Mouse (Mus musculus): ENCODE data around the gene Prkaa1.
"Not testable (repeated sequence)": the region's sequence is repeated elsewhere in the genome, so short reads cannot be mapped to it uniquely, and the experiment has no call there.

Prkaa1 gene

DNA sequence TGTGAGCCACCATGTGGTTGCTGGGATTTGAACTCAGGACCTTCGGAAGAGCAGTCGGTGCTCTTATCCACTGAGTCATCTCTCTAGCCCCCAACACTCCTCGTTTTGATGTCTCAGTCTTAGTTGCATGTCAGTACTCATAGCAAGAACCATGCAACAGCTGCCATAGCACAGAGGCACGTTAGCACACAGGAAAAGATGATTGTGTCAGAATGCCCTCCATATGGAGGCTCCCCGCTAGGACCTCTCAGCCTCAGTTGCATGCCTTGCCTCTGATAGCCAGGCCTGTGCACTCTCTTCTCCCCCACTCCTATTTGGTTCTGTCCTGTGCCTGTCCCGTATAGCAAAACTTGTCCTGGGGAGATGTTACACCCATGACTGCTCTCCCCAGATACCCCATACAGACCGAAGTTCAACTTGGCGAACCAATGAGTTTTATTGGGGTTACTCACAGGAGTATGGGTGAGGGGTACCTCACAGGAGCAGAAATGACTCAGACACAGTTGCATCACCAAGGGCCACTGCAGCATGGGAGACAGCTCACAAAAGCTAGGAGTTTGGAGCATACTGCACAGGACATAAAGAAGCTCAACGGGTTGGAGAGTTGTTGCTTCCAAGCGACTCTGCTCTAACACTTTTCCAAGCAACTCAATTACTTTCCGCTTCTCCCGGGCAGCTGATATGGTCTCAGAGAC lies 14.4 kb upstream of the Prkaa1 start:
- DNase-seq (ENCODE audit: low spot score): no peak

DNA sequence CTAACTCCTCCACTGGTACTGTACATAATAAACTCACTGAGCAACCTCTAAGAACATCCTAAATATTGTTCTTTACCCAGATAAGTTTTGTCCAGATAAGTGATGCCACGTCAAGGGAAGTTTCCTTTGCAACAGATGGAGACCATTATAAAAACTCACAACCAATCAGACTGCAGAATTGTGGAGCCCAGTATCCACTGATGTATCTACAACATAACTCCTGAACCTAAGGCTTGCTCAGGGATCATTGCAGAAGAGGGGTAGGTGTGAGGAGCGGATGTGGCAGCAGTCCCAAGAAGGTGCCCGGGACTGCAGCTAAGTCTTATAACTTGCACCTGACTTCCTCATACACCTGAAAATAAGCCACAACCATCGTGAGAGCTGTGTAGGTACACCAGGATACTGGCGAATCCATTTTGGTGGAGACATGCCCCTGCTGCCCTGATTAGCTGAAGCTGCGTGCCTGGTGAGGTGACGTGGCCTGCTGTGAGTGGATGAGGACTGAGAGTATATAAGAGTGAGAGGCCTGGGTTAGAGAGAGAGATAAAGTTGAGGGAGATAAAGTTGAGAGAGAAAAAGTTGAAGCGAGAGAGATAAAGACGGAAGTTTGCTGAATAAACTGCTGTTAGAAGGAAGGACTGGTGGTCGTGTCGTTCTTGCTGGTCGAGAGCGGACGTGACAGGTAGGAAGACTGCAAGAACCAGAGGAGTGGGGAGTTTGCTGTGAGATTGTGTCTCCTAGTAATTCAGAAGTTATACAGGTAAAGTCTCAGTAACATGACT lies 12.6 kb upstream of the Prkaa1 start:
- not testable (repeated sequence) for DNase-seq (ENCODE audit: low spot score)

DNA sequence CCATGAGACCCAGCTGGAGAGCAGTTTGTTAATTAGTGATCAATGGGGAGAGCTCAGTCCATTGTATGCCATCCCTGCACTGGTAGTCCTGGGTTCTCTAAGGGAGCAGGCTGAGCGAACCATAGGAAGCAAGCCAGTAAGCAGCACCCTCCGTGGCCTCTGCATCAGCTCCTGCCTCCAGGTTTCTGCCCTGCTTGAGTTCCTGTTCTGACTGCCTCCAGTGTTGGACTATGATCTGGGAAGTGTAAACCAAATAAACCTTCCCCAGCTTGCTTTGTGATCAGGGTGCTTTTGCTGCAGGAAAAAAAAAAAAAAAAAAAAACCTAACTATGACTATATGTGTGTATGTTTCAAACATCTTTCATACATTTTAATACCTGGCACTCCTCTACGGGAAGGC lies 10.4 kb upstream of the Prkaa1 start:
- no peak for DNase-seq (ENCODE audit: low spot score)

DNA sequence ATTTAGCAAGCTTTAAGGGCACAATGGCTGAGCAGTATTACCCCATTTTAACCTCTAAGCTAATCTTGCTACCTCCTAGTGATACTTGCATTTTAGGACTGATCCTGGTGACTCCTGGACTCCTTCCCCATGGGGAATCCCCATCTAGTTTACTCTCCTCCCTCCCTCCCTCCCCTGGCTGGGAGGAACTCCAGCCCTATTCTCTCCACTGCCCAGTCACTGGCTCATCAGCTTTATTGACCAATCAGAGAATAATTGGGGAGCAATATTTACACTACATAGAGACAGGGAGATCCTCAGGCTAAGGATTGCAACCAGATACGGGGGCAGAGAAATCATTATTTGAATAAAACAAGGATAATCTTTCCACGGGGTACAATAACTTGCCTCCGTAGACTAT lies 9.5 kb upstream of the Prkaa1 start:
- DNase-seq (ENCODE audit: low spot score): no peak

DNA sequence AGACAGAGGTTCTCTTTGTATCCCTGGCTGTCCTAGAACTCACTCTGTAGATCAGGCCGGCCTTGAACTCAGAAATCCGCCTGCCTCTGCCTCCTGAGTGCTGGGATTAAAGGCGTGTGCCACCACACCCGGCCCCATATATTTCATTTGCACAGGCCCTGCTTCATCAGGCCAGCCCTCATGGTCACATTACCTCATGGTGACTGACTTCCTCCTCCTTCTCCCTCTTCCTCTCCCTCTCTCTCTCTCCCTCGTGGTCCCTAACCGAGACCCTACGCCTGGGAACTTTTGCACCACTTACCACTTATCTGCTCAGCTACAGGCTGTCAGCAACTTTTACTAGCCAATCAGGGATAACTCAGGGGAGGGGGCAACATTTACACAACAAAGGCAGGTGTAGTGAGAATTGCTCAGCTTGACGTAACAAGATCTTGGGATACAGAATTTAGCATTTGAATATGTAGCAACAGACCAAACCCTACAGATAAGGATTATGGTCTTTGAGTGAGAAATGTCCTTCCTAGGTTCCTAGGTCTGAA lies 8.6 kb upstream of the Prkaa1 start:
- DNase-seq (ENCODE audit: low spot score): no peak

DNA sequence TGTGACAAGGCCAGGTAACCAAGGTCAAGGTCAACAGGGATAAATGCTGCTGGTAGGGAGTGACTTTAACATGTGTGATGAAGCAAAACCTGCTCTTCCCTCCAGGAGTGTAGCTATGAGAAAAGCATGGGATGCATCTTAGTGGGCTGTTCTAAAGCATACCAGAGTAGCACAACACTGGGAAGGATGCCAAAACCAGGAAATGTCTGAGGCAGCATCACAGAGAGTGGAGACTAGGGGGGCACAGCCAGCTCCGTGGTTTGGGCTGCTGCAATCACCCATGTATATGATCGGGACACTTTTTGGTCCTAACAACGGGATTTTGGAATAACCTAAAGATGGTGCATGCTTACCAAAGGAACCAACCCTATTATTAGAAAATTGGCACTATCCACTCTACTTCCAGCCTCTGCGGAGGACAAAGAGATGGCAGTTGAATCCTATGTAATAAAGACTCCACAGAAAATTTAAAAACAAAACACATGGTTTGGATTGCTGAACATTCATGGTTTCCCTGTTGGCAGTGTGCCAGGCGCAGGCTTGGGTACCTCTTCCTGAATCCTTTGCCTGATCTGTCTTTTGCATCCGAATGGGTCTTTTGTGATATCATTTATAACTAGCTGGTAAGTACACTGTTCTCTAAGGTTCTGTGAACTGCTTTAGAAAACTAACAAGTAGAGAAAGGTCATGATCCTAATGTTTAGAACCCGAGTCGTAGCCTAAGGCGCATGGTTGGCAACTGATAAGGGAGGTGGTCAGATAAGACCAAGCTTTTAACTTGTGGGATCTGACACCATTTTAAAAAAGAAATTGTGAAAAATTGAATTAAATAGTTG lies 5.4 kb upstream of the Prkaa1 start:
- no peak for DNase-seq (ENCODE audit: low spot score)

DNA sequence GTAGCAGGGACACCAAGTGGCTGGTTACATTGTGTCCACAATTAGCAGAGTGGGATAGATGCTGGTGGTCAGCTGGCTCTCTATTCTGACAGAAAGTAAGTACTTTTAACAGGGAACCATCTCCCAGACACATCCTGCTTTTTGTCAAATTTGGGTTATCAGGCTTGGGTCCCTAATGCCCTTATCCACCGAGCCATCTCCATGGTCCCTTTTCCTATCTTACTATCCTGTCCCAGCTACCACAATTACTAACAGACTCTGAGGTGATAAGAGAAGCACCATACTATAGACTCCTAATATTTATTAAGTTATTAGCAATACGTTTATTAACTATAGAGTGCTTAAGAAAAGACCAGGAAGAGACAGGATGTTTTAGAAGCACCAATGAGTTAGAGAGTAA lies 4.3 kb upstream of the Prkaa1 start:
- DNase-seq (ENCODE audit: low spot score): no peak

DNA sequence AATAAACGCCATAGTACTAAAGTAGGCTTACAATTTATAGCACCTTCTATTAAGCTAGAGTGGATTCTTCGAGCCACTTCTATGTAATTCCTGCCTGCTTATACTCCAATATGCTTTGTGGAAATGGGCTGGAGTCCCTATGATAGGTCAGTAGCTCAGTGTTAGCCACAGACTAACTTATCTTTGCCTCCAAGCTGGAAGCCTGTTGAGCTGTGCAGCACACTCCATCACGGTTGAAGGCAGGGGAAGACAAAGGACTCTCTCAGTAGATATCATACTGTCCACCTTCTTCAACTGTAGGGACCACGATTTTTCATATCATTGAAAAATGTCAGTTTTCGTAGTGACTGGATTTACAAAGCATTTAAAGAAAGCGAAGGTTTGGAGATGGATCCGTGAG lies 3.8 kb upstream of the Prkaa1 start:
- no peak for DNase-seq (ENCODE audit: low spot score)

DNA sequence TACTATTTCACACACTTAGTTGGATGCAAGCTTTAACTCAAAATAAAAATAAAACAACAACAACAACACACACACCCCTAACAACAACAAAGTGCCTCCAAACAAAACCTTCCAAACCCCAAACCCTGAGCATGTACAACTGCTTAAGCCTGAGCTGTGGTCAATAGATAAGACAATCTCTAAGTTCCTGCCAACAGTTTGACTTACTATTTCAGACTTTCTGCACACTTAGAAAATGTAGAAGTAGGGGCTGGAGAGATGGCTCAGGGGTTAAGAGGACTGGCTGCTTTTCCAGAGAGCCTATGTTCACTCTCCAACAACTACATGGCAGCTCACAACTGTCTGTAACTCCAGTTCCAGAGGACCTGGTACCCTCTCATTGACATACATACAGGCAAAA lies 3.3 kb upstream of the Prkaa1 start:
- no peak for DNase-seq (ENCODE audit: low spot score)

DNA sequence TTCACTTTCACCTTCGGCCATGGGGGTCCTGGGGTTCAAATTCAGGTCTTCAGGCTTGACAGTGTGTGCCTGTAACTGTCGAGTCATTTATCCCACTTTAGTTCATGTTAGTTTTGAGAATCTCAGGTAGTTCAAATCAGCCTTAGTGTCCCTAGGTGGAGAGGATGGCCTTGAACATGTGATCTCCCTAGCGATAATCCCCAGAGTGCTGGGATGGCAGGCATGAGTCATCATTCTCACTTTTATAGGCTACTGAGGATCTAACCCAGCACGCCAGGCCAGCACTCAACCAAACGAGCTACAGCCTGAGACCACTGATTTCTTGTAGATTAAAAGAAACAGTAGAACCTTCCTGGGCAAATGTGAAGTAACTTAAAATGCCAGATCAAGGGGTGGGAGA lies 1.6 kb upstream of the Prkaa1 start:
- no peak for DNase-seq (ENCODE audit: low spot score)

DNA sequence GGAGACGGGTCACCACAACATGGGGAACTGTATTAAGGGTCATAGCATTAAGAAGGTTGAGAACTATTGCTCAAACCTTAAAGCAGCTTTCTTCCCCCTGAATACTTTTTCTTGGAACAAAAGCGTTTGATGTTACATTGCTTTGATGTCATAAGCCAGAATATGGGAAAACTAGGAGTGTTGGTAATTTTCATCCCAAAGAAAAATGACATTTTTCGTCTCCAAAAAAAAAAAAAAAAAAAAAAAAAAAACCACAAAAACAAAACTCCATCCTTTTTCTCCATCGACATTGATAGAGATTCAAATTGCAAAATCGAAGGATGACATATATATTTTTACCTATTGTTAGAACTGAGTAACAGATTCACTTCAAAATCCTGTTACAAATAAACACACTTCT lies 947 bp upstream of the Prkaa1 start:
- no peak for DNase-seq (ENCODE audit: low spot score)

DNA sequence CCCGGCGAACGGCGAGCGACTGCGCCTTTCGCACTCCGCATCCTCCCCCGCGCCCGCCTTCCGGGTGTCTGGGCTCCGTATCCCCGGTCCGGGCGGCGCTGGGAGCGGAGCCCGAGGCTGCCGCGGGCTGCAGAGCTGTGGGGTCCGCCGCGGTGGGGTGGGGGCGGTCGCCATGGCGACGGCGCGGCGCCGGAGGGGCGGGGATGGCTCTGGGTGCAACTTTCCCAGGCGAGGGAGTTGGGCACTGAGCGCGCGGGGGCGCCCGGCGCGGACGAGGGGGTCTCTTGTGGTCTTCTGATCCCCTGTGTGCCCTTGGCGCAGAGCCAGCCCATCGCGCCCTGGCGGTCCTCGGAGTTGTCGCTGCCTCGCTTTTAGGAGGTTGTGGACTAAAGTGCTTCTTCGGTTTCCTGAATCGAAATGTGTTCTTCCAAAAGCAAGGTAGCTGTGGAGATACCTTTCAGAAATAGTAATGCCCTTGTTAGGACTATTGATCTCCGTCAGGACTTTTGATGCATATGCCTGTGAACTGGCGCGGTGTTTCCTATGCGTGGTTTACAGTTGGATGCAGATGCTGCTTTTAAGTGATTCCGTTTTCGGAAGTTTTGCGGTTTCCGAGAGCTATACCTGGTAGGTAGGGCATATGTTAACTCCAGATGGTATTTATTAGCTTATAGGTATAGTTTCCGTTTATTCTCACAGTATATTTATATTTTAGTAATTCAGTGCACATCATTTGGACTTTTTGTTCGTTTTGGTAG lies 539 bp downstream of the Prkaa1 start:
- peak; percentile 67 for DNase-seq (ENCODE audit: low spot score)

DNA sequence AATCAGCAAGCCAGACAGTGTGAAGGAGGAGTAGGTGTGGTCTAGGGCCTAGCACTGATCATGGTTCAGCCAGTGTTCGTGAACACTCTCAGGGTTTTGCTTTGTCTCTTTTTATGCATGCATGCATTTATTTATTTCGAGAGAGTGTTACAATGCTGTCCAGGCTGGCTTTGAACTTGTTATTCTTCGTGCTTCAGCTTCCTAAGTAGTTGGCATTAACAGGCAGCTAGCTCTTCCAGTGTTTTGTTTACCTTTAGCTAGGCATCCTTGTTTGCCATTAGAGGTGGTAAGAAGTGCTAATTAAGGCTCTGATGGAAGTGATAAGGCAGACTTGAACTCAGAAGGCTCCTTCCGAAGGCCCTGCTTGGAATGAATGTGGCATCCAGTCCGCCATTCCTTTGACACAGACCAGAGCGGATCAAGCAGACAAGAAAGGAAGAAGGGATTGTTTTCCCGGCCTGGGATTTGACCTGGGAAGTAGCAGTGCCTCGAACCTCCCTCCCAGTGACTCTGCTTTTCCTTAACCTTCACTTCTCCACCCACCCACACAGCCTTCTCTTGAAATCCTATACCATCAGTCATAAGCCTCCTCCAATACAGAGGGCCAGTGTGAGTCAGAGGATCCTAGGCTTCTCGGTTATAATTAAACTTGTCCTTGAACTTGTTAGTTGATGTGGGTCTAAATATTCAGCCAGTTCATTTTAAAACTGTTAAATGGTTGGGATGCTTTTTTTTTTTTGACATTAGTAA lies 1.7 kb downstream of the Prkaa1 start:
- no peak for DNase-seq (ENCODE audit: low spot score)

DNA sequence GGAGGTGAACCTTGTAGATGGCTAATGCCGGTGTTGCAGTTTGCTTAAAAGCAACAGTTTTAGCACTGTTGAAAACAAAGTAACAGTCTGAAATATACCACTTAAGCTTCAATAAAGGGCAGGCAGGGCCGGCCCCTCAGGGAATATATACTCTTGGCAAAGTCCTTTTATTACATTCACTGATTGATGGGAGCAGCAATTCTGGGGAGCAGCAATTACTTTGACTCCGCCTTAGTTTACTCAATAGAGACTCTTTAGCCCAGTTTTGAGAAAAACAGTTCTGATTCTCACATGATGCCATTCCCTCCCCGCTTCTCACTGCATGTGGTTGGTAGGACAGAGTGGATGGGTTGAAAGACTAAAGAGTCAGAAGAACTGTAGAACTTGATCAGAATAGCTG lies 5.5 kb downstream of the Prkaa1 start:
- DNase-seq (ENCODE audit: low spot score): no peak

DNA sequence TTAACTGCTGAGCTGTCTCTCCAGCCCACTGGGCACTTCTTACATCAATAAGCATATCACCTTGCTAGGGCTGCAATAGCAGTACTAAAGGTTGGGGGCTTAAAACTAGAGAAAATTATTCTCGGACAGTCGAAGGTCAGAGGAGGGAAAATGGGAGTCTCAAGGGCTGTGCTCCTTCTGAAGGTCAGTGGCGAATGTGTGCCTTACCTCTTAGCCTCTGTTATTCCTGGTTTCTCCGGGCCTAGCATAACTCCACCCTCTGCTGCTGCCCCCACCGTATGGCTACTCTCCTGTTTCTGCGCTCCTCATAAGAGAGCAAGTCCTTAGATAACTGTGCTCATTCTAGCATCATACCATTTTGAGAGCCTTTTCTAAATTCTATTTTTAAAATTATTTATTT lies 8.5 kb downstream of the Prkaa1 start:
- DNase-seq (ENCODE audit: low spot score): no peak

DNA sequence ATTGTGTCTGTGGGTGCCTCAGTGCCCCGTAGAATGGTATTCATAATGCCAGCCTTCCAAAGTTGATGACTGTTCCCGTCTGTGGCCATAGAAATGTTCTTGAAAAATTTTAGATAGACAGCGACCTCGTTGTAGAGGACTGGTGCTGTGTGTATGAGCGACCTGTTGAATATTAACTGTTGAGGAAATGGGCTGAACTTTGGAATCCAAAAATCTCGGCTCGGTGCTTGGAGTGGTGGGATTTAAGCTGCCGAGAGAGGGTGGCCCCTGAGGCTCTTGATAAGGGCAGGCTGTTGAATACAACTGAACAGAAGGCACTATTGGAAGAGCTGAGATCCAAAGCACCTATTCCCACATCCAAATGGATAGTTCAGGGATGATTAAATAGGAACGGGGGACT lies 11.0 kb downstream of the Prkaa1 start:
- DNase-seq (ENCODE audit: low spot score): no peak

DNA sequence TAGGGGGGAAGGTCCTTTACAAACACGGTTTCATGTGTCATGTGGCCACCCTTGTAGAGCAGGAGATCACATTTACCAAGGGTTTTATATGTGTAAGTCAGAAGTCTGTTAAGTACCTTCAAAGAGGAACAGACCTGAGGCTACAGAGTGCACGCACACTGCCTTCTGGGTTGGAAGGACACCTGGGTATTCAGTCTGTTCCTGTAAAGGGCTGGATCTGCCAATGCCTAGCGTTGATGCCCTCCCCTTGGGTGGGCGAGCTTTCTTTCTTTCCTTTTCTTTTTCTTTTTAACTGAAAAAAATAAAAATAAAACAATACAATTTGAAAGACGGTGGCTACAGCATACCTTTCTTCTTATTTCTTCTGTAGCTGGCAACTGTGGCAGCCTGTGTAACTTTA lies 11.4 kb downstream of the Prkaa1 start:
- DNase-seq (ENCODE audit: low spot score): no peak

DNA sequence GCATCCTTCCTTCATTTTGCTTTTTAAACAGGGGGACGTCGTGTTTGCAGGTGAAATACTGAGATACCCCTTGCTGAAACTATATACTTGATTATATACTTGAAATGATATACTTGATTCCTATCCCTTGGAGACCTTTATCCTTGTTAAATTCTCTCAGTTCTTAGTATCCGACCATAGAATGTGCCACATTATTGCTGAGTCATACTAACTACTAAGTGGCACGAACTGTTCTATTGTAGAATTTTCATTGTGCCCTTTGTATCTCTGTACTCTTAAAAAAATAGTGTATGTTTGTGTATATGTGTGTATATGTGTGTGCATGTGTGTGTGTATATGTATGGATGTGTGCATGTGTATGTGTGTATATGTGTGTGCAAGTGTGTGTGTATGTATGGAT lies 12.7 kb downstream of the Prkaa1 start:
- DNase-seq (ENCODE audit: low spot score): no peak

DNA sequence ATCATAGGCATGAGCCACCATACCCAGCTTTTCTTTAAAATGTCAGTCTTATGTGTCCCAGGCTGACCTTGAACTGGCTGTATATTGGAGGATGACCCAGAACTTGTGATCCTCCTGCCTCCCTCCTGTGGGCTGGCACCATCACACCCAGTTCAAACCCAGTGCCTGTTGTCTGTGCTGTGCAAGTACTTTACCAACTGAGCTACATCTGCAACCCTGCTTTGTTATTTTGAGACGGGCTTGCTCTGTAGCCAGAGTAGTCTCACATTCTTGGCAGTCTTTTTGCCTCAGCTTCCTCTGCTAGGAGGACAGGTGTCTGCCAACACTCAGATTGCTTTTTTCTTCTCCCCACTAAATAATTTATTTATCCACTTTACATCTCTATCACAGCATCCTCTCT lies 13.7 kb downstream of the Prkaa1 start:
- no peak for DNase-seq (ENCODE audit: low spot score)

DNA sequence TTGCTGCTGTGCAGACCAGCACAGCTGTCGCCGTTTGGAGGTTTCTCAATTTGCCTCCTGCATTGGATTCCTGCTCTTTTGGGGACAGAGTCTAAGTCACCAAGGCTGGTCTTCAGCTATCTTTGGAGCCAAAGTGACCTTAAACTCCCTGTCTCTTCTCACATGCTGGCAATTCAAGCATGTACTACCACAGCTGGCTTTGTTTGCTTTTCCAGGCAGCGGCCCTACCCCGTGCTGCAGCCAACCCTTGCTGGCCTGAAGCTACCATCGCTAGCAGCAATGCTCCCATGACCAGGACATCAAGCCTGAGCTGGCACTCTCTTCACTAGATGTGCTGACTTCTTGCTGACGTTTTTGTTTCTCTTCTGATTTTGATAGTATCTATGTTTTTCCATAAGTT lies 15.2 kb downstream of the Prkaa1 start:
- no peak for DNase-seq (ENCODE audit: low spot score)

DNA sequence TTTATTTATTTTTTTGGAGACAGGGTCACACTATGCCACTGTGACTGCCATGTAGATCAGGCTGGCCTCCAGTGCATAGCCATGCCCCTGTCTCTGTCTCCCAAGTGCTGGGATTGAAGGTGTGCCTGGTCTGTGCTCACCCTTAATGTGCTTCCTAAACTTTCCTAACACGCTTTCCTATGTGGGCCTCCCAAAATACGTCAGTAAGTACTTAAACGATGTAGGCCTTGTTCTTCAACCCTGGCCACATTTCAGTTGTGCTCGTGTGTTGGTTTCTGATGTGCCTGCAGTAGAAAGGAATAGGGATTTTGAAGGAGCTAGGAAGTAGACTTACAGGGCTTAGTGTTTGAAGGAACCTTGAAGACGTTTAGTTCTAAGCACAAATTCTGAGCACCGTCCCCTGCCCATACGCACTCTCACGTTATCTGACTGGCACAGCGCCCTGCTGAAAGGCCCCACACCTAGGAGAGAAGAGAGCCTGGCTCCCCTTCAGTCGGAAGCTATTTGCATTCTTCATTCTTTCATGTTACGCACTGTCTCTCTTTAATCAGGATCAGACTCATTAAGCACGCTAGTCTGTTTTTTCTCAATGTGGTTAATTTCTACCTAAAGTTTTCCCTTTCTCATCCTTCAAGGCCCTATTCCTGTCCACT lies 21.6 kb downstream of the Prkaa1 start:
- DNase-seq (ENCODE audit: low spot score): no peak

Measured in T-cell, adult 2 months (primary cell).